Mouse (Mus musculus): Measurements from ENCODE around the gene Plekhf1.

The Plekhf1 gene

GRCm38 (mm10) chr7:38188281-38189075 lies 39.3 kb downstream of the Plekhf1 start:
- no peak for DNase-seq (ENCODE audit: extremely low read depth, low read depth)

- no peak for DNase-seq (ENCODE audit: extremely low read depth, low read depth)
These were observed 40.0 kb downstream of the Plekhf1 start for GRCm38 (mm10) chr7:38187796-38188195.

DNA sequence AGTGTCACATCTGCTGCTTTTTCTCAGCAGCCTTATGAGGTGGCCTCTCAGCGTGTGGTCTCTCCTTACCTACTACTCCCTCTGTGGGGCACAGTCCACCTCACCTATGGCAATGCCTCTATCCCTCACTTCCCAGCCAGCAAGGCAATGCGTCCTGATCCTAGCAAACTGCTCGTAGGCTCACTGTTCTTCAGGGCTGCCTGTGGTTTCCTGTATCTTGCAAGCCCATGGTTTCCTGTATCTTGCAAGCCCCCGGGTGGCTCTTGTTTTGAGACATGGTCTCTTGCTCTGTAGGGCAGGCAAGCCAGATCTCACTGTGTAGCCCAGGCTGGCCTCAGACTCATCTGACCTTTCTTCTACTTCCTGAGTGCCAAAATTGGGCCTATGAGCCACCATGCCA lies 41.0 kb downstream of the Plekhf1 start:
- DNase-seq (ENCODE audit: extremely low read depth, low read depth), result no peak

- DNase-seq (ENCODE audit: extremely low read depth, low read depth), result no peak
These were observed 43.0 kb downstream of the Plekhf1 start for GRCm38 (mm10) chr7:38184786-38185185.

GRCm38 (mm10) chr7:38184418-38184745 lies 43.4 kb downstream of the Plekhf1 start:
- DNase-seq (ENCODE audit: extremely low read depth, low read depth), result no peak

DNA sequence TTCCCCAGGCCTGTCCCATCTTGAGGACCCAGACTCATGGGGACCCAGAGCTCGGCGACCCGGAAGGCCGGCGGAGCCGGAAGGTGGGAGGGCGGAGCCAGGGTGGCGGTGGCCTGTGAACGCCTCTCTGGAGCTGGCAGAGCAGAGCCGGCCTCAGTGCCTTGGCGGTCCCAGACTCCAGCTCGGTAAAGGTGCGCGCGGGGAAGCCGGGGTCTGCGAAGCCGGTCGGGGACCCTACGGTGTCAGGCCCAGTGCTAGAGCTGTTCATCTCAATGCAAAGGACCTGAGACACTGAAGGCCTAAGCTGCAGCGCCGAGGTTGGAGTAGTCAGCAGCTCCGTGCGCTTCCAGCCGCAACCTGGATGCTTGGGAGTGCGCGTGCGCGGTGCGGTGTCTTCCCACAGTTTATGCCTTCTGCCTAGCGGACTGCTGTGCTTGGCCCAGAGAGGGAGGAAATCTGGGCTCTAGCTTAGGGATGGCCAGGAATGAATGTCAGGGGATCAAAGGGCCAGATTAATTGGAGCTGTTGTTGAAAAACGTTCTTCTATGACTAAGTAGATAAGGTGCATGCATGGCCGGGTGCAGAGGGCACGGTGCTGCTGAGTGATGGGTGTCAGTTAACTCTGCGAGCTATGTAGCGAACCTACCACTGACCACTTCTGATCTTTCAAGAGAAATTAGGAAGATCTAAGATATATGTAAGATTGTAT lies 44.0 kb downstream of the Plekhf1 start:
- DNase-seq (ENCODE audit: extremely low read depth, low read depth), result peak; percentile 61

GRCm38 (mm10) chr7:38182962-38183687 lies 44.7 kb downstream of the Plekhf1 start, which contains the start of gene 1600014C10Rik:
Gene 1600014C10Rik (plus strand): TSS chr7:38183217.
- DNase-seq (ENCODE audit: extremely low read depth, low read depth), result peak; percentile 44

DNA sequence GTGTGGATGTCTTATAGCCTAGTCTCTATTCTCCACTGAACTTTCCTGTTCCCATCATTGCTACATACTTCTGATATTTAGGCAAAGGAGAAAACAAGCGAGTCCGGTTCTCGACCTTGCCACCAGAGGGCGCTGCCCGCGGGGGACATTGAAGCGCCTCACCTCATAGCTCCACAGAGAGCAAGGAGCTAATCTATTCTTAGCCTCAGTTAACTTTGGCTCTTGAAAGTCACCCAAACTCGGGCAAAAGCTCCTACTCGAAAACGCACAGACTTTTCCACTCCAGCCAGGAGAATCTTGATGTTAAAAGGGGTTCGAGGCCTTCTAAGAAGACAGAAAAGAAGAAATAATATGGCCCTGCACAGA lies 45.2 kb downstream of the Plekhf1 start:
- peak; percentile 75 for DNase-seq (ENCODE audit: extremely low read depth, low read depth)

GRCm38 (mm10) chr7:38181366-38181765 lies 46.5 kb downstream of the Plekhf1 start:
- DNase-seq (ENCODE audit: extremely low read depth, low read depth), result no peak

- no peak for DNase-seq (ENCODE audit: extremely low read depth, low read depth)
These were observed 47.9 kb downstream of the Plekhf1 start for GRCm38 (mm10) chr7:38179896-38180295.

GRCm38 (mm10) chr7:38176056-38176455 lies 51.8 kb downstream of the Plekhf1 start:
- DNase-seq (ENCODE audit: extremely low read depth, low read depth), result no peak

GRCm38 (mm10) chr7:38174321-38175148 lies 53.3 kb downstream of the Plekhf1 start:
- DNase-seq (ENCODE audit: extremely low read depth, low read depth), result no peak

DNA sequence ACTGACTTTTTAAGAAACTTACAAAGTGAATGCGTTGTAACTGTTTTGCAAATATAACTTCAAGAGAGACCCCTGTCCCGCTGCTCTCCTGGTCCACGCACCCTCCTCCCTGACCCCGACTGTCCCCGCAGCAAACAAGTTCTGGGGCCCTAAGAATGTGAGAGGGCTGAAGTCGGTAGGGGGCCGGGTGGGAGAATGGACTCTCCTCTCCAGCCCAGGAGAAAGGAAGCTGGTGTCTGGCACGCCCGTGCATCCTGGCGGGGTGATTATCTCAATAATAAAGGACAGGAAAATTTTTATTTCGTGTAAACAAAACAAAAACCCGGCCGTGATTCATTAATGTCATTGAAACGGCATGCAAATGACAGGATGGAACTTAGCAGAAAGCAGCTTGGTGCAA lies 53.9 kb downstream of the Plekhf1 start:
- DNase-seq (ENCODE audit: extremely low read depth, low read depth), result no peak

- DNase-seq (ENCODE audit: extremely low read depth, low read depth), result no peak
These were observed 60.1 kb downstream of the Plekhf1 start for GRCm38 (mm10) chr7:38167724-38168141.

Measured in MEL-GATA-1-ER (cell line).